Mouse (Mus musculus): ENCODE measurements around the gene Tmem120b. TPM values are rescaled to one million over a fixed set of nuclear protein-coding genes. Genes with fewer than 3 reads are reported as not detected.
A peak's percentile ranks its signal among the peaks of the same experiment; 100 is the strongest.
"Not testable (repeated sequence)": the region's sequence is repeated elsewhere in the genome, so short reads cannot be mapped to it uniquely, and the experiment has no call there.

Gene Tmem120b
- total RNA-seq, 2 experiments from 2014 or later = 14.1 to 15.3 TPM

DNA sequence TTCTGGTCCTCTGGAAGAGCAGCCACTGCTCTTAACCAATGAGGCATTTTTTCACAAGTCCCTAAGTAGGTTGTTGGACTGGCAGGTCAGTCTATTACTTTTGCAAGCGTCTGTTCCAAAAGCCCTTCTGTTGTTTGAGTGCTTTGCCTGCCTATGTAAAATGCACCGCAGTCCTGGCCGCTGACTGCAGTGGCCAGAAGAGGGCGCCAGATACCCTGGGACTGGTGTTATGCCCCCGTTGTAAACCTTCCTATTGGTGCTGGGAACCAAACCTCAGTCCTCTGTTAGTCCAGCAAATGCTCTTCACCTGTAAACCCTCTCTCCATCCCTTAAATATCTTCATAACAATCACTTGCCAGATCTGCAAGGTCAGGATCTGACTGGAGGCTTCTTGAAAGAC is 16.5 kb upstream of the Tmem120b start:
- no peak for DNase-seq

DNA sequence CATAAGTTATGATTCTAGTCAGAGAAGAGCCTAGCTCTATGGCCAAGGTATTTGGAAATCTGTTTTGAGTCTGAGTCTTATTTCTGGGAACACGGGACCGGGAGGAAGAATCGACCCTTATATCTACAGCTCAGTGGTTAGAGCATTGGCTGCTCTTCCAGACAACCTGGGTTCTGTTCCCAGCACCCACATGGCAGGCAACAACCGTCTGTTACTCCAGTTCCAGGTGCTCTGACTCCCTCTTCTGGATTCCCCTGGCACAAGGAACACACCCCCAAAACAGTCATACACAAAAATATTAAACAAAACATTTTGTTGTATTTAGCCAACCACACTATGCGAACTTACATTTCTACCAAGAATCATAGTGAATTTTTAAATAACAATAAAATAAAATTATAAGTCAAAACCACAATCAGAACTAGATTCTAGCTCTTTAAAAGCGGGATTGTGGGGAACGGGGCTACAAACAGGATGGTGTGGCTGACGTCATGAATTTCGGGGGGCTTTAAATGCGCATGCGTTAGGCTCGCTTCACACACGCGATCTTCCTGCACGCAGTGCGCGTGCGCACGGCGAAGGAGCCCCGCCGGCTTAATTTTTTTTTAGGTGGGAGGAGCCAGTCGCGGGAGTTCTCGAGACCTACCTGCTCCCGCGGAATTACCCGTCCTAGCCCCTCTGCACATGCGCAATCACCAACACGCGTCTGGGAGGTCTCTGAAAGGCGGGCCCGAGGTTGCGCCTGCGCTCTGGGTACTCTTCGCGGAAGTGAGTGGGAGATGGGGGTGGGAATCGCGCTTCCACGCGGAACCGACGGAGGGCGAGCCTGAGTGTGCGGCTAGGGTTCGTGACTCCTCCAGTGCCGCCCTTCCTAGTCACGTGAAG is 10.6 kb upstream of the Tmem120b start:
- peak; percentile 99 for DNase-seq

DNA sequence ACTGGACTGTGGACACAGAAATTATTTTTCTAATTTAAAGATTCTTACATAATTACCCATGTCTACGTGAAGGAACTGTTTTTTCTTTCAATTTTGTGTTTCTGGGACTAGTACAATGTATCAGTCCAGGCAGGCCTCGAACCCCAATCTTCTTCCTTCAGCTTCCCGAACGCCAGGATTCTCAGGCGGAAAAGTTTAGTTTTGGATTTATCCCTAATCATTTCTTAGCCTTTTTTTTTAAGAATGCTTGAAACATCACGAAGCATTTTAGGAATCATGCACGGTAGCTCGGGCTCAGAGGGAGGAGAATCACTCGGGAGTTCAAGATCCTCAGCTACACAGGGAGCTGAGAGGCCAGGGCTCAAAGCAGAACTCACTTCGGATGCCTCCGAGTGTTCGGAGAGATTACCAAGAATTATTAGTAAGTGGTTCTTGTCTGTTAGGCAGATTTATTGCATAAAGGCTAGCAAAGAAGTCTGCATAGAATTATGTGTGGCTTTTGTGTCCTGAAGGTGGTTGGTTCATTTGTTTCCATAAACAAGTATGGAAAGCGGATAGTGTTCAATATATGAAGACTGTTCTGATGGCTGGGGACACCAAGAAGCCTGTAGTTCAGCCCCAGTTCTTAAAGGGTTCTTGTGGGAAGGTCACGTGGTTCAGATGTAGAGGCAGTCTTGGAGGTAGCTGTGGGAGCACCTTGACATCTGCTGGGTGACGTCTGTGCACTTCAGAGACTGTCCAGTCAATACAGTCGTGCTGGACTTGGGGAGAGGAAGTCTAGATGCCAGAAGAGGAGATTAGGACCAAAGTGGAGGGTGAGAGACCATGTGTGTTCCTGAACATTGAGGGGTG is 9.7 kb upstream of the Tmem120b start:
- DNase-seq = no peak

DNA sequence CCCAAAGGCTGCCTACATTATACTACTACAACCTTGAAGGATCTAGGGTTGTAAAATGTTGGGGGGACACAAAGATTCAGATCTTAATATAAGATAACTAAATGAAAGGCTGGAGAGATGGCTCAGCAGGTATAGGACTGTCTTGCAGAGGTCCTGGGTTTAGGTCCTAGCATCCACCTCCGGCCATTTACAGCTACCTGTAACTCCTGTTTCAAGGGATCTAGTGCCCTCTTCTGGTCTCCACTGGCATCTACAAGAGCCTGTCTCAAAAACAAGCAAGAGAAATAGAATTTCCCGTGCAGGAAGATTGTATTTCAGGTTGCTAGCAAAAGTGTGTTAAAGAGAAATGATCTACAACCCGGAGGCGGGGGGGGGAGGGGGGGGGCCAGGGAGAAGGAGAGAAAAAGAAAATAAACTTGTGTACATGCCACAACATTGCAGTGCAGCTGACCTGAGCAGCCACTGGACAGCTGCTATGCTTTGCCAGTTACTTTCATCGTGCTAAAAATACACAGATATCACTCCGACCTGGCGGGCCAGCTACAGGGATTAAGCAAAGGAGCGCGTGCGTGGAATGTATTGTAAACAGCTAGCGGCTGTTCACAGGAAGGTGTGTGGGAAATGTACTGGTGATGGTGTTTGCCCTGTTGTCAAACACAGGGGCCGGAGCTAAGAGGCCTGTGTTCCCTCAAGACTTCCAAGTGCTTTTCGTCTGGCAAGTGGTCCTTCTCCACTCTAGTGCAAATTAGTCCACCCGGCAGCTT is 8.3 kb upstream of the Tmem120b start:
- DNase-seq = peak; percentile 61

DNA sequence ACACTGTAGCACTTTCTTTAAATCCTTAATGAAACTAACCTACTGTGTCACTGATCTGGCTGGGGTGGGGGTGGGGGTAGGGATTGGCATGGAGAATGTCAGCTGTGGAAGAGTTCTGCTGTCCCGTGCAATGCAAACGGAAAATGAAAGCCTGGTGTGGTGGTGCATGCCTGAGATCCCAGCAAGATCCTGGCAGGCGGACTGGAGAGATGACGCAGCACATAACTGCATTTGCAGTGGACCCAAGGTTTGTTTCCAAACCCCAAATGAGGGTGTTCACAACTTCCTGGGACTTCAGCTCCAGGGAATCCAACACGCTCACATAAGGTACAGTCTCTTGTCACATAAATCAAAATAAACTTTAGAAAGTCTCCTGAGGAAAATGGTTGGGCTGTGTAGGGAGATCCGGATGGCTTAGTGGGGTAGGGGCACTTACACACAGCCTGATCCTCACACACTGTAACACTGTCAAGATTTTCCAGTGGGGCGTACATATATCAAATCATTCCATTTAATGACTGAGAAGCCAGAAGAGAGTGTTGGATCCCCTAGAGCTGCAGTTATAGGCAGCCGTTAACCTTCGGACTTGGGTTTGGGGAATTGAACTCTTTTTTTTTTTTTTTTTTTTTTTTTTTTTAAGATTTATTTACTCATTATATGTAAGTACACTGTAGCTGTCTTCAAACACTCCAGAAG is 7.4 kb upstream of the Tmem120b start:
- peak; percentile 51 for DNase-seq

DNA sequence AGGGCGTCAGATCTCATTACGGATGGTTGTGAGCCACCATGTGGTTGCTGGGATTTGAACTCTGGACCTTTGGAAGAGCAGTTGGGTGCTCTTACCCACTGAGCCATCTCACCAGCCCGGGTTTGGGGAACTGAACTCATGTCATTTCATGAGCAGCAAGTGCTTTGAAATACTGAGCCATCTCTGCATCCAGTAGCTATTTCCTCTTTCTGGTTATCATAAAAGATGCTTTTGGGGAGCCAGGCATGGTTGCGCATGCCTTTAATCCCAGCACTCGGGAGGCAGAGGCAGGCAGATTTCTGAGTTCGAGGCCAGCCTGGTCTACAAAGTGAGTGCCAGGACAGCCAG is 6.8 kb upstream of the Tmem120b start:
- DNase-seq = not testable (repeated sequence)

DNA sequence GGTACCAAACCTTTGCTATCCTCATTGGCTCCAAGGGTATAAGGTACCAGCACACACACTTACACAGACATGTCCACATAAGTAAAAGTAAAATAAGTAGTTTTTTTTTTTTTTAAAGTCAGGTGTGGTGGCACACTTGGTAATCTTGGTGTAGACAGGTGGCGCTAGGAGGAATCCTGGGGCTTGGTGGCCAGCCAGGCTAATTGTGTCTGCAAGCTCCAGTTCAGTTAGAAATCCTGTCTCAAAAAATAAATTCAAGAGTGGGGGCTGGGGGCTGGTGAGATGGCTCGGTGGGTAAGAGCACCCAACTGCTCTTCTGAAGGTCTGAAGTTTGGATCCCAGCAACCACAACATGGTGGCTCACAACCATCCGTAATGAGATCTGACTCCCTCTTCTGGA is 5.1 kb upstream of the Tmem120b start:
- no peak for DNase-seq

DNA sequence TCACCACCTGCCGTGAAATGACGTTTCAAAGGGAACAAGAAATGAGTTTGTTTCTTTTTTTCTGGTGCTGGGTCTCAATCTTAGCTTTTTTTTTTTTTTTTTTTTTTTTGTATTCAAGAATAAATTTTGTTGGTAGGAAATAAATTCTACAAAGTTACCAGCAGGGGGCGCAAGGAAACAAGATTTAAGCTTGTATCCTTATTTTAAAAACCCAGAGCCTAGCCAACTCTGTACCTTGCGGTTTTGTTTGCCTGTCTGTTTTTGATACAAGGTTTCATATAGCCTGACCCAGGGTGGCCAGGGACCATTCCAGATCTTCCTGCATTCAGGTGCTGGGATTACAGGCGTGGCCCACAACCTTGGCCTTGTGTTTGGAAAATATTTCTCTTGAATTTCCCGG is 4.0 kb upstream of the Tmem120b start:
- DNase-seq = no peak

DNA sequence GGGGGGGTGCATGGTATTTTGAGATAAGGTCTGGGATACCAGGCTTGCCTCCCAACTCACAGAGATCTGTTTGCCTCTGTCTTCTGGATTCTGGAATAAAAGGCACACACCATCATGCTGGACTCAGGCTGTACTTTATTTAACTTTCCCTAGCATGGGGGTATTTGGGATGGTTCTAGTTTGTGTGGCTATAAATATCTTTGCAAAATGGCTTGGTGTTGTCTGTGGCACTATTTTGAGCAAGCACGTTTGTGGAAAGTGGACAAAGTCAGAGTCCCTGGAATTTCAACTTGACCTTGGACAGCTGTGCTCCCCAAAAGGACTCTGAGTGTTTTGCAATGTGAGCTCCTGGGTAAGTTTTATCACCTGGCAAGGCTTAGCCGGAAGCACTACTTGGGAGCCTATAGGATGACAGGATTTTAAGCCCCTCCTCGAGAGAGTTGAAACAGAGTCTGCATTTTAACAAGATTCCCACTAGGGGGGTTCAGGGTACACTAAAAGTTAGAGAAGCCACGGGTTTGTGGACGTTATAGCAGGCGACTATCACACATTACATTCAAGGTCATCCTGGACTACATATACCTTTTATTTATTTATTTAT is 720 bp upstream of the Tmem120b start:
- no peak for DNase-seq

DNA sequence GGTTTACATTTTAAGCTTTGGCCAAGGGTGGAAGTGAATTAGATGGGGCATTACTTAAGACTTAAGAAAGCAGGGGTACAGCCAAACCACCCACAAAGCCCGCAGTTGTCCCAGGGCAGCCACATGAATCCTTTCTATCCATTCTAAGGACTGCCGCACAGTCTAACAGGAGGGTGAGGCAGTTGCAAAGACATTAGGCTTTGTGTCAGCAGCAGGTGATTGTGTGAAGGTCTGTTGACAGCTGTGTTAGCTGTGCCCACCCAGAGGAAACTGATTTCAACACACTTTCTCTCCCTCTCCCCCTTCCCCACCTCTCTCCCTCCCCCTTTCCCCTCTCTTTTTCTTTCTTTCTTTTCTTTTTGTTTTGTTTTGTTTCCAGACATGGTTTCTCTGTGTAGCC is 499 bp downstream of the Tmem120b start:
- no peak for DNase-seq

DNA sequence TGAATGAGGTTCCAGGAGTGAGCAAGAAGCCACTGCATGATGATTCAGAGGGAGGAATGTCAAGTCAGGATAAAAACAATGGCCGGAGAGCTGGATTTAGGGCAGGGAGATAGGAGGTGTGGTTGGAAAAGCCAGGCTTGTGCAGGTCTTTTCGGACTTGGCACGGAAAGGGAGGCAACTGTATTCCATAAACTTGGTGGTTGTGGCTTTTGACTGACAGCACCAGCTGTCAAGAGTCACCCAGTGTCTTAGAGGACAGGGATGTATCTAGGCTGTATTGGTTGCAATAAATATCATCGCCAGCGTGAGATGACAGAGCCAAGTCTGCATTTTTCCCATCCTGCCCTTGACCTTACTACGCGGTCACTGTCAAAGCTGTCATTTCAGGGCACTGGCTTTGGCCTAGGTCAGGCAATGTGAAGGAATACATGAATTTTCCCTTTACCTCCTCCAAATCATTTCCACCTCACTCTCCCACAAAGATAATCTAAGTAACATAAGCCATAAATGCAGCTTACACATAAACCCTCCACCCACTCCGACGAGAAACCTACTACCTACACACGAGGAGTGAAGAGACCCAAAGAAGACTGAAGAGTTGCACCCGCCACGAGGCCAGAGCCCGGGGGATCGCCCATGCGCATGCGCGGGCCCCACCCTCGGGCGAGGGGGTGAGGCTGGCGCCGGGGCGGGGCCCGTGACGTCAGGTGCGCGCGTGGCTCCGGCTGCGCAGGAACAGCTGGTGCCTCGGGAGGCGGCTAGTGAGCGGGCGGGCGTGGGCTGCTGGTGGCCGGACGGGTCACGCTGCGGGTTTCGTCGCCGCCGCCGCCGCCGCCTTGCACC is 7.6 kb downstream of the Tmem120b start:
- DNase-seq = peak; percentile 96

DNA sequence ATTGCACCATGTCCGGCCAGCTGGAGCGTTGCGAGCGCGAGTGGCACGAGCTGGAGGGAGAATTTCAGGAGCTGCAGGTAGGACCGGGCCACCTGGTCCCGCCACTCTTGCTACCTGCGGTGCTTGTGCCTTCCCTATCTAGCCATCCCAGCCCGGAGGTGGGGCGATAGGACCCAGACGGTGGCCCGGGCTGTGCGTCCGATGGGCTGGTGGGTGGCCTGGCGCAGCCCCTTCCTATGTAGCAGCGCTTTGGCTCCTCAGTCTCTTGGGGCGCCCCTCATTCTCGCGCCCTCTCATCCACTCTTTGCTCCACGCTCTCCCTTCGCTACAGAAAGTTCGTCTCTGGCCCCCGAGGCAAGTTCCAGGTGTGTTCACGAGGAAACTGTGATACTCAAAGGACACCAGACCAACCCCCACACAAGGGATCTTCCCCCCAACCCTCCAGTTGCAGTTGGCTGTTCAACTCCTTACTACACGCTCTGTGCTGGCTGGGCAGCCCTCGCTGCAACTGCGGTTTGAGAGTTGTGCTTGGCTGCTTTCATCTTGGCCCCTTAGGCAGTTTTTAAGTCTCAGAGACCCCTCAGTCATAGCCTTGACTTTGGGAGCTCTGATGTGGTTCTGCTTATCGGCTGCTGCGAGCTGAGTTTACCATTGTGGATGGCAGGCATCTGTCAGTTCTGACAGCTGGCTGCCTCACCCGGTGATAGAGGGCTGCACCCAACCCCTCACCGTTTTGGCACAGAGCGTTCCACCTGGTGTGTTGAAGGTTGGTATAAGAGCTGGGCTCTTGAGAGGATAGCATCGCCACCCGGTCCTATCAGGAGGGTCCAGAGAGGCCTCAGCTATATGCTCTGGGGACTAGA is 8.4 kb downstream of the Tmem120b start:
- DNase-seq = peak; percentile 28

DNA sequence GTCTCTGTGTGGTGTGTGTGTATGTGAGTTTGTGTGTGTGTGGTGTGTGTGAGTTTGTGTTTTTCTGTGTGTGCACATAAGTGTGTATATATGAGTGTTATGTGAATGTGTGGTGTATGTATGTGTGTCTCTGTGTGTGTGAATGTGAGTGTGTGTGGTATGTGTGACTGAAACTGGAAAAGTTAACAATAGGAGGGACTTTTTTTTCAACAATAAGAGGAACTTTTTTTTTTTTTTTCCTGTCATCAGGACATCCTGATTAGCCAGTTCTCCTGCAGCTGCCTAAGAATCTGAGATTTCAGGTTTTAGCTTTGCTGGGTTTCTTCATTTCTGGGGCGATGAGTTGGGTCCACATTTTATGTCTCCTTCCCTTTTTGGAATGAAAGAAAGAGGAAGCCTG is 11.4 kb downstream of the Tmem120b start:
- DNase-seq = no peak

DNA sequence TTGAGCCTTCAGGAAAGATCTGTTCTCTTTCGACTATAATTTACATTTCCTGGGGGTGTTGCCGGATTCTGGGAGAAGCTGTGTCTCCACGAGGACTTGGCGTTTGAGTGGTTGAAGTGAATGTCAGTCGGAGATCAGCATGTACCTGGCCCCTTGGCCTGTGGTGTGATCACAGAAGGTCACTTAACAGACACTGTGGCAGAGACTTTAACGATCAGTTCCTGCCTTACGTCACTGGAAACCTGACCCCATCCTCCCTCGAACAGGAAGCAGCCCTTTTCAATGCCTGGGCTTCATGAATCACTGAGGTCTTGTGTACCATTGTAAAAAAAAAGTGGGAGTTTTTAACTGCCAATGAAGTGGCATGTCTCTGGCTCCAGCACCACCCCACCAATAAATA is 11.8 kb downstream of the Tmem120b start:
- no peak for DNase-seq

DNA sequence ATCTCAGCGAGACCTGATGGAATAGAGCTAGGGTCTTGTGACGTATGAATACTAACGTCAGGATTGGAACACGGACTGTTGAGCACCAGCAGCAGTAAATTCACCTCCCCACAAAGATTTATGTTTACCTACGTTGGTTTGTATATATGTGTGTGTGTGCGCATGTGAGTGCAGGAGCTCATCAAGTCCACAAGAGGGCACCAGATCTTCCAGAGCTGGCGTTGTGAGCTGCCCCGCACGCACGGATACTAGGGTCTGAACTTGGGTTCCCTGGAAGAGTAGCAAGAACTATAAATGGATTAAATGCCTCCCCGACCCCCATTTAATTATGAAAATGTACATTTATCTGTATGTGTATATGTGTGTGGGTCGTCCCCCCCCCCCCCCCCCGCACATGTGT is 12.3 kb downstream of the Tmem120b start:
- DNase-seq = no peak

DNA sequence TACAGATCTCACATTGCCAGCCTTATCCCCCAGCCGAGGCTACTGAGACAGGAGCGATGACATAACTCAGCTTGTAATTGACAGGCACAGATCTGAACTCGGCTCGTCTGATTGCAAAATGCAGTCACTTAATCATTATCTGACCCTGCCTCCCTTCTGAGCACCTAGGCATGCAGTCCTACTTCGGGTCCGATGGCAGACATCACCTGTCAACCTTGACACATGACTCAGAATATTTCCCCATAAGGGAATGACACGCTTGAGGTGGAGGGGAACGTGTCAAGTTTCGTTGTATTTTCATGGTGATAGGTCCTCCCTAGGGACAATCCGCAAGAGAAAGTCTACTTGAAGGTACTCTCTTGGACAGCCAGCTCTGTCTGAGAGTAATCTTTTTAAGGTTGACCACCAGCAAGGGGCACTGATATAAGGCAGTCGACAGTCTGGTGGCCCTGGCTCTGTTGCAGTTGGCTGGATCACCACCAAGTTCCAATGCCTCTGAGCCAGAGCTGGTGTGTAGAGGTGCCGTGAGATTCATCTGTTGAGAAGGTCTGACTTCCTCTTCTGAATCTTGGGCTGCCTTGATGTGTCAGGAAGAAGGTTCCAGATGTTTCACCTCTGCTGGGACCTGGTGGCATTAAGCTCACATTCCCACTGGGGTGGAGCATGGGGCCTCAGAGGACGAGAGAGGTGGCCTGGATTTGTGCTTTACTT is 15.3 kb downstream of the Tmem120b start:
- DNase-seq = no peak

DNA sequence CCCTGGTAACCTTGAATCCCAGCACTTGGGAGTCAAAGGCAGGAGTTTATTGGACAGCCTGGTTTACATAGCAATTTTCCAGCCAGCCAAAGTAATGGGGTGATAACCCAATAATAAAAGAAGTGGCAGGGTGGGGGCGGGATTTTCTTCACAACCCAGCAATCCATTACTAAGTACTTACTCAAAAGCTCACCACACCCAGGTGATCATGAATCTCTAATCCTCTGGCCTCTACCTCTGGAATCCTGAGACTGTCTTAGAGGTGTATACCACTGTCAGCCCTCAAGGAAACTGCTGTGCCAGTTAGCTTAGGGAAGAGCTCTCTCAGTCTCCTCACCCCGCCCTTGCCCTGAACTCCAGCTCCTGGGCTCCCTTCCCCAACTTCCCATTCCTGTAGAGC is 18.3 kb downstream of the Tmem120b start:
- no peak for DNase-seq

DNA sequence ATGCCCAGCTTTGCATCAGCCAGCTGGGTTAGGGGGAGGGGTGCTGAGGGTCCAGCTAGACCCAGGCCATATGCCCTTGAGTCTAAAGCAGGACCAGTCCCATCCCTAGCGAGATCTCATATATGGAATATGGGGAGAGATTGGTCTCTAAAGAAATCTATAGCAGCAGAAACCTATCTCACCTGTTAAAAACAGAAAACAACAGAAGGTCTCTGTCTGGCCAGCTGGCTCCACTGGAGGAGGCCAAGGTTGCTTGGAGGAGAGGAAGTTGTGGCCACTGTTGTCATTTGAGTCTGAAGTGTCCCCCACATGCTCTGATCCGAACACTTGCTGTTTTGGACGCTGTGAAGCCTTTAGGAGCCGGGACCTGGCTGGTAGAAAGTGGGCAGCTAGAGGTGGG is 20.6 kb downstream of the Tmem120b start:
- DNase-seq = no peak
